Mouse (Mus musculus) spleen, postnatal 36 days (tissue): ENCODE measurements around the gene Olfr531.

Experiments used
- DNase-seq, 2 experiments: peaks; one replicate each; pipeline ENCODE4 v3.0.0; 2022; ENCODE audit warnings: low spot score in 2 of 2, mixed read lengths in 1 of 2

The Olfr531 gene

GRCm38 (mm10) chr7:140402818-140403217 lies at the start of gene Olfr531:
Gene Olfr531, minus strand, starts transcription at chr7:140402918.
- no peak for DNase-seq

- no peak for DNase-seq
Measured at GRCm38 (mm10) chr7:140443141-140443540, 40.4 kb upstream of the Olfr531 start.

- DNase-seq, result no peak
Measured at GRCm38 (mm10) chr7:140421539-140421938, 18.8 kb upstream of the Olfr531 start, which contains the start of gene Olfr532. Gene Olfr532, minus strand, starts transcription at chr7:140421639.

DNA sequence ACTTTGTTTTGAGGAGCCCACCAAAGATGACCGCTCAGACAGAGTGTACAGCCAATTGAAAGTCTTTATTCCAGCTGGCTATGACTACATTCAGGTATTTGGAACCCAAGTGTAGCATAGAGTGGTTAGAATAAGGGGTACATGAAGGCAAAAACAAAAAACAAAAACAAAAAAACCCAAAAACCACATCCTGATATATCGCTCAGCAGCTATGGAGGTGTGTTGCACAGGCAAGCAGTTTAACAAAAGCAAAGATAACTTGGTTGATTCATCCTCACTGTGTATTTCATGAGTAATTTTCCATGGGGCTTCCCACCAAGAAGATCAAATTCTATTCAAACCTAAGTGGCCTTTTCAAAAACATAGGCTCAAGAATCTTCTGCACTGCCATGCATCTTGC lies 25.8 kb downstream of the Olfr531 start:
- DNase-seq, result no peak

DNA sequence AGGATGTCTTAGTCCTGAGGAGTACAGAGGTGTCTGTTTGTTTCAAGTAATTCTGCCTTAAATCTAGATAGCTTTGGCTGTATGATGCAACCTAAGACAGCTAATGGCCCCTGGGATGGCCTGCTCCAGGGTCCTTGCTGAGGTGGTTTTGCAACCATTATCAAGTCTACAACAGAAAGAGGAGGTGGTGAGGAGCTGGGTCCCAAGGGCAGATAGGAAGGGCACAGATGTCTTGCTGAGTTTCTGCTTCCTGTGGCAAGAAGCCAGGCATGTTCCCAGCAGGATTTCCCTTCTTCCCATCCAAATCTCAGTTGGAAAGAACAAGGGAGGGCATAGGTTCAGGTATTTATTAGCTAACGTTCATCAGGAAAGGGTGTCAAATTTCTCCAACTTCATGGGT lies 26.5 kb downstream of the Olfr531 start, which contains the start of gene Olfr530:
Olfr530 (minus strand) TSS at position 101 of the 400 bp plus-strand sequence.
- no peak for DNase-seq

- DNase-seq, result no peak
Measured at GRCm38 (mm10) chr7:140374300-140374699, 28.4 kb downstream of the Olfr531 start.

DNA sequence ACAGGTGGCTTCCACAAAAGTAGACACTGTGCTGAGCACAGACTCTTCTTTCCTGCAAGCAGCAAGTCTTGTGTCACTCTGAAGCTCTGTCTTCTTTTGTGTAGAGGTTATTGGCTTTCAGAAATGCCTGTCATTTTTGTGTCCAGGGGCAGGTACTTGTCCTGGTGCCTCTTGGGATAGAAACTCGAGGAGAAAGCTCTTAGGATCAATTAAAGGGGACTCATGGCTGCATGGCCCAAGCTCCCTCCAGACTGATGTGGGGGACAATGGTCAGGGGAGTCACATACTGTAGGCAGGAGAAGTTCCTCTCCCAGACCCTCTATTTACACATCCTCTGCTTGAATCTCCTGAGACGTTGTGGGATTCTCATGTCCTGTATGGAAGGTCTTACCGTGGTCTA lies 41.1 kb downstream of the Olfr531 start, which contains the start of gene Olfr60:
Olfr60 (minus strand) TSS at position 101 of the 400 bp plus-strand sequence.
- DNase-seq, result no peak
